Mouse (Mus musculus) liver, embryonic 15.5 days (tissue): ENCODE results near the gene Fam98a. TPM values are rescaled to one million over a fixed set of nuclear protein-coding genes. Genes with fewer than 3 reads are reported as not detected.

ENCODE experiments used
- ATAC-seq: fragments of 200-750 bp; cut with Nextera tagmentation; 2 replicates; pipeline ENCODE4 v1.8.0; 2017; ENCODE audit warnings: moderate number of reproducible peaks, mild to moderate bottlenecking, moderate library complexity; ENCODE audit not compliant: insufficient read depth
- H3K27ac ChIP-seq: fragments of 300-500 bp; sonication (generic); replicated peaks from 2 replicates; pipeline ENCODE4 v1.5.1; 2015; ENCODE audit warnings: mild to moderate bottlenecking, inconsistent platforms
- H3K27me3 ChIP-seq: fragments of 300-500 bp; sonication (generic); 2 replicates; pipeline ENCODE4 v1.6.1; 2015; ENCODE audit warnings: mild to moderate bottlenecking, inconsistent platforms
- H3K36me3 ChIP-seq: fragments of 300-500 bp; sonication (generic); replicated peaks from 2 replicates; pipeline ENCODE4 v1.6.1; 2015; ENCODE audit warnings: moderate library complexity, mild to moderate bottlenecking, inconsistent platforms
- H3K4me1 ChIP-seq: fragments of 300-500 bp; sonication (generic); replicated peaks from 2 replicates; pipeline ENCODE4 v1.6.1; 2015; ENCODE audit warnings: inconsistent platforms
- H3K4me2 ChIP-seq: fragments of 300-500 bp; sonication (generic); 2 replicates; pipeline ENCODE4 v1.6.1; 2015; ENCODE audit warnings: moderate library complexity, mild to moderate bottlenecking, inconsistent platforms
- H3K4me3 ChIP-seq: fragments of 300-500 bp; sonication (generic); replicated peaks from 2 replicates; pipeline ENCODE4 v1.5.1; 2015; ENCODE audit warnings: mild to moderate bottlenecking, inconsistent platforms
- H3K9ac ChIP-seq: fragments of 300-500 bp; sonication (generic); 2 replicates; pipeline ENCODE4 v1.6.1; 2015; ENCODE audit warnings: moderate library complexity, mild to moderate bottlenecking, inconsistent platforms
- H3K9me3 ChIP-seq: fragments of 300-500 bp; sonication (generic); replicated peaks from 2 replicates; pipeline ENCODE4 v1.6.1; 2016; ENCODE audit warnings: inconsistent platforms
- WGBS: fragments of 180-500 bp; shearing (Covaris S2); methylation state at CpG from one replicate; pipeline ENCODE4 v1.1.7; 2015; ENCODE audit warnings: mixed read lengths; ENCODE audit not compliant: insufficient replicate concordance; 5-methylcytosine and 5-hydroxymethylcytosine counted together
- polyA plus RNA-seq: library from polyadenylated mRNA; unstranded; fragments of >200 nt; fragmentation: Nextera tagmentation; extraction: Ambion mirVana; gene quantifications from 2 replicates; pipeline ENCODE4 v1.2.1, GENCODE M21; 2015

The Fam98a gene
- polyA plus RNA-seq, 1 experiment from 2014 or later = 14.5 TPM

DNA sequence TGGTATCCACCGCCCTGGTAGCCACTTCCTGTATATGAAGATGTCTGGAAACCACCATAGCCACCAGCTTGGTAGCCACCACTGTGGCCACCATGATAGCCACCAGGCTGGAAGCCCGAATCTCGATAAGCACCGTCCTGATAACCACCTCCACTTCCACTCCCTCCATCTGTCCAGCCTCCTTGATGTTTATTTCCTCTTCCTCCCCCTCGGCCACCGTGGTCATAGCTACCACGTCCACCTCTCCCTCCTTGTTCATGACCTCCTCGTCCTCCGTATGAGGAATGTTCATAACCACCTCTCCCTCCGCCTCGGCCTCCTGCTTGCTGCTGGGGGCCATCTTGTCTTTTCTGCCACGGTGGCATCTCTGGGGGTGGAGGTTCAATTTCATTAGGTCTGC is 13.3 kb downstream of the Fam98a start:
- Histone ChIP-seq H3K9ac (no peak overlapping the region), H3K4me2 (no peak overlapping the region), H3K9me3 (no peaks in the 10 kb centered on the region), H3K27ac (0 out of 2 replicates have a peak overlapping the region, but pooled peaks have one; percentile 5), H3K27me3 (no peaks in the 10 kb centered on the region), H3K4me1 (peaks cover 3% of the 10 kb centered on the region; the same call in 1 of the 2 replicates), H3K36me3 (peaks cover 38% of the 10 kb centered on the region), H3K4me3 (no peak overlapping the region)
- WGBS = 74% methylated on average over 12 of the region's 12 CpGs
- no peak for ATAC-seq

- ATAC-seq = no peak
- H3K4me3 ChIP-seq = no peak overlapping the region
- H3K4me1 ChIP-seq = no peaks in the 10 kb centered on the region
- peaks cover 30% of the 10 kb centered on the region for H3K36me3 ChIP-seq
- no peaks in the 10 kb centered on the region for H3K9me3 ChIP-seq
- WGBS = 75% methylated on average over 7 of the region's 7 CpGs
- H3K27ac ChIP-seq = no peak overlapping the region
- no peak overlapping the region for H3K9ac ChIP-seq
- no peak overlapping the region for H3K4me2 ChIP-seq
- no peaks in the 10 kb centered on the region for H3K27me3 ChIP-seq
Measured at GRCm38 (mm10) chr17:75537050-75537445, 14.7 kb downstream of the Fam98a start.

DNA sequence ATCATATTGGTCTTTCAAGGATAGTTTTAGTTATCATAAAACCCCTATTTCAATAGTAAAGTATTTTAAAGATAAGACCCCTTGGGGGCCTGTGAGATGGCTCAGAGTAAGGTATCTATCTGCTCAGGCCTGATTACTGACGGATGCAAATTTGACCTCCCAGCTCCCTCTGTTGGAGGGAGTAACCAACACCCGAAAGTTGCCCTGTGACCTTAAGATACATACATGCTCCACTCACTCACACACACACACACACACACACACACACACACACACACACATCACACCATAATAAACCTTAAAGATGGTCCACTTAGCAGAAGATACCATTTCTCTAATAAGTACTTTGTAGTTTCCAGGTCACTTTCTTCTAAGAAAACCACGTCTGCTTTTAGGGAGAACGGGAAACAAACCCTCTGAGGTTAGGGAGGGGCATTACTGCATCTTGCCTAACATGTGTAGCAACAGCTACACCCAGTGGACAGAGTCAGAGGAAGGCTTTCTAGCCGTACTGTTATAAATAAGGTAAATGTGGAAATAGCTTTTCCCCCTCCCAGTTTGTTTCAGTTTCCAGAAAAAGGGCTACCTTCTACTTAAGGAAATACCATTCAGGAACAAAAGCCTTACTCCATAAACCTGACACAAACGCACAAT is 15.2 kb downstream of the Fam98a start:
- peak; percentile 55 for ATAC-seq

DNA sequence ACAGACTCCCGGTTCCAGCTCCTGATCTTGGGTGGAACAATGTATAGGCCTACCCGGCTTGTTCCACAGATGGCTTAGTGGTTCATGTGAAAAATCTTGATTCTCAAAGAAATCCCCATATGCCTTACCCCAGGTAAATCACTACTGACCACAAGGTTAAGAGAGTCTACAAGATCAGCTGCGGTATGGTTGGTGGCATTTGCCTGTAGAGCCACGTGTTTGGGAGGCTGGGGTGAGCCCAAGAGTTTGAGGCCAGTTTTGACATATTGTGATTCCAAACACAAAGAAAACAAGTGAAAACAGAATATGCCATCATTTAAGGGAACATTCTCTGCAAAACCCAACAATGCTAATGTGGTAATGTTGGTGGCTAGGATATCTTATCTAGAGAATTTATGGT is 16.1 kb downstream of the Fam98a start:
- Histone ChIP-seq H3K36me3 (peaks cover 25% of the 10 kb centered on the region), H3K9me3 (no peaks in the 10 kb centered on the region), H3K4me2 (no peak overlapping the region), H3K4me3 (no peak overlapping the region), H3K9ac (no peak overlapping the region), H3K27ac (no peak overlapping the region), H3K27me3 (no peaks in the 10 kb centered on the region), H3K4me1 (no peaks in the 10 kb centered on the region)
- WGBS = 79% methylated on average over 4 of the region's 4 CpGs
- no peak for ATAC-seq

More for the DNA sequence above, 15.2 kb downstream of the Fam98a start:
- Histone ChIP-seq H3K4me2 (no peak overlapping the region), H3K36me3 (peaks cover 25% of the 10 kb centered on the region), H3K9ac (no peak overlapping the region), H3K9me3 (no peaks in the 10 kb centered on the region), H3K27me3 (no peaks in the 10 kb centered on the region), H3K4me1 (no peaks in the 10 kb centered on the region), H3K27ac (no peak overlapping the region), H3K4me3 (no peak overlapping the region)
- WGBS = 25% methylated on average over 6 of the region's 6 CpGs

- no peak overlapping the region for H3K27ac ChIP-seq
- H3K27me3 ChIP-seq = no peaks in the 10 kb centered on the region
- no peak overlapping the region for H3K4me3 ChIP-seq
- no peaks in the 10 kb centered on the region for H3K9me3 ChIP-seq
- WGBS = 71% methylated on average over 12 of the region's 12 CpGs
- H3K36me3 ChIP-seq = peaks cover 22% of the 10 kb centered on the region
- H3K4me2 ChIP-seq = no peak overlapping the region
- no peak for ATAC-seq
- no peak overlapping the region for H3K9ac ChIP-seq
- no peaks in the 10 kb centered on the region for H3K4me1 ChIP-seq
Measured at GRCm38 (mm10) chr17:75534314-75535020, 17.3 kb downstream of the Fam98a start.

DNA sequence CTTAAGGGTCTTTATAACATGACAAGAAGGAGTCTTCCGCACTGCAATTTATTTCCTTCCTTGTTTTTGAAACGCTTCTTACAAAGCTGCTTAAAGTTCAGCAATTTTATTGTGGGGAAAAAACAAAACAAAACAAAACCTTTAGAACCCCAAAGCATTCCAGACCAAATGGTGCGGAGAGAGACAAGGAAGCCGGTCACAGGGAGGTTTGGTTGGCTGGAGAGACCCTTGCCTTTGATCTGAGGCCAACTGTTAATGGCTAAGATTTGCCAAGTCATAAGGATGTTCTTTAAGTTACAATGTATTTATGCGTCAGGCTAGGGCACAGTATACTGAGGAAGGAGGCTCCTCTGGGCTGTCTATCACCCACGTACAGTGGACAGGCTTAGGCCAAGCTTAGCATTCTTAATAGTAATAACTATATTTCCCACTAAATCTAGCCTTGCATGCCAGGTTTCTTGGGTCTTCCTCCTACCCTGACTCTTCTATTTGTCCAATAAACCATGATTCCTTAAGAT is 19.2 kb downstream of the Fam98a start:
- Histone ChIP-seq H3K27me3 (no peaks in the 10 kb centered on the region), H3K4me3 (no peak overlapping the region), H3K9me3 (no peaks in the 10 kb centered on the region), H3K4me2 (no peak overlapping the region), H3K9ac (no peak overlapping the region), H3K36me3 (peaks cover 7% of the 10 kb centered on the region; the same call in 1 of the 2 replicates), H3K4me1 (no peaks in the 10 kb centered on the region), H3K27ac (no peak overlapping the region)
- no peak for ATAC-seq
- WGBS = 76% methylated on average over 6 of the region's 6 CpGs

GRCm38 (mm10) chr17:75529222-75529935 is 22.4 kb downstream of the Fam98a start:
- WGBS = 79% methylated on average over 14 of the region's 14 CpGs
- H3K4me2 ChIP-seq = no peak overlapping the region
- H3K4me3 ChIP-seq = no peak overlapping the region

DNA sequence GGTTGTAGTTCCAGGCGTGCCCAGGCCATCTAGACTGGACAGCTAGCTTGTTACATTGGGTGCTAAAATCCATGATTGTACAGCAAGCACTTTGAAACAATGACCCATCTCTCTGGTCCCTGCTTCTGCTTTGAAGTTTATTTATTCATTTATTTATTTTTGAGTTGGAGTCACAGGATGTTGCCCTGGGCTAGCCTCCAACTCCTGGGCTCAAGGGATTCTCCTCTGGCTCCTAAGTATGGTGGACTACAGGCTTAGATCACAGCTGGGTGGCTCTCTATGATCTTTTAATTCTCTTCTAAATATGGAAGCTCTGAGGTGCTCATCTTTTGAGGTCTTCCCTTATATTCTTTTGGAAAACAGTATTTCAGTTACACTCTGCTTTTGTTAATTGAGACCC is 25.3 kb downstream of the Fam98a start:
- H3K9ac ChIP-seq = no peak overlapping the region
- 61% methylated on average over 1 of the region's 1 CpGs for WGBS

More at GRCm38 (mm10) chr17:75529222-75529935, 22.4 kb downstream of the Fam98a start:
- Histone ChIP-seq H3K9me3 (no peaks in the 10 kb centered on the region), H3K4me1 (no peaks in the 10 kb centered on the region), H3K27me3 (no peaks in the 10 kb centered on the region), H3K27ac (no peak overlapping the region), H3K9ac (no peak overlapping the region), H3K36me3 (no peaks in the 10 kb centered on the region)
- no peak for ATAC-seq

DNA sequence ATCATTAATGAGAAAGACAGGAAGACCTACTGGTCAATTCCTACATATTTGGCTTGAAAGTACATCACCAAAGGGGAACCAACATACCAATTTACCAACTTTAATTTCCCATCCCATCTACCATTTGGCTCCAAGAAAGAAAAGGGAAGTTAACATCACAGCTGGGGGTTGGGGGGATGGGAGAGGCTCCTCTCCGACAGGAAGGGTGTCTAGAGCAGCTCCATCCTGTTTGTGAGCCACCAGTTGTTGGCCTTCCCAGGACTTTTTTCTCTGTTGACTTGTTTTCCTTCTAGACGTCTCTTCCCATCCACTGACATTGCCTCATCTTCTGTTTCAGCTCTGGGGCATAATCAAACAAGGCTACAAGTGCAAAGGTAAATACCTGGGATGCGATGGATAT is 27.9 kb downstream of the Fam98a start:
- H3K27ac ChIP-seq = no peak overlapping the region
- no peaks in the 10 kb centered on the region for H3K9me3 ChIP-seq
- no peak overlapping the region for H3K4me2 ChIP-seq
- H3K36me3 ChIP-seq = no peaks in the 10 kb centered on the region
- no peak for ATAC-seq
- WGBS = 30% methylated on average over 3 of the region's 3 CpGs
- H3K4me1 ChIP-seq = no peaks in the 10 kb centered on the region
- H3K4me3 ChIP-seq = no peak overlapping the region
- no peak overlapping the region for H3K9ac ChIP-seq
- no peaks in the 10 kb centered on the region for H3K27me3 ChIP-seq

More for the DNA sequence above, 25.3 kb downstream of the Fam98a start:
- Histone ChIP-seq H3K4me2 (no peak overlapping the region), H3K9me3 (no peaks in the 10 kb centered on the region), H3K36me3 (no peaks in the 10 kb centered on the region), H3K27me3 (no peaks in the 10 kb centered on the region), H3K27ac (no peak overlapping the region), H3K4me3 (no peak overlapping the region), H3K4me1 (no peaks in the 10 kb centered on the region)
- no peak for ATAC-seq

- H3K27me3 ChIP-seq = no peaks in the 10 kb centered on the region
- no peak overlapping the region for H3K27ac ChIP-seq
- no peaks in the 10 kb centered on the region for H3K4me1 ChIP-seq
- H3K4me3 ChIP-seq = no peak overlapping the region
- no peak for ATAC-seq
- WGBS = 24% methylated on average over 9 of the region's 9 CpGs
- no peak overlapping the region for H3K9ac ChIP-seq
- no peaks in the 10 kb centered on the region for H3K36me3 ChIP-seq
- no peaks in the 10 kb centered on the region for H3K9me3 ChIP-seq
- H3K4me2 ChIP-seq = no peak overlapping the region
Measured at GRCm38 (mm10) chr17:75522347-75523065, 29.2 kb downstream of the Fam98a start.
